Mouse (Mus musculus): Measurements from ENCODE around the gene Arl13b.

DNA sequence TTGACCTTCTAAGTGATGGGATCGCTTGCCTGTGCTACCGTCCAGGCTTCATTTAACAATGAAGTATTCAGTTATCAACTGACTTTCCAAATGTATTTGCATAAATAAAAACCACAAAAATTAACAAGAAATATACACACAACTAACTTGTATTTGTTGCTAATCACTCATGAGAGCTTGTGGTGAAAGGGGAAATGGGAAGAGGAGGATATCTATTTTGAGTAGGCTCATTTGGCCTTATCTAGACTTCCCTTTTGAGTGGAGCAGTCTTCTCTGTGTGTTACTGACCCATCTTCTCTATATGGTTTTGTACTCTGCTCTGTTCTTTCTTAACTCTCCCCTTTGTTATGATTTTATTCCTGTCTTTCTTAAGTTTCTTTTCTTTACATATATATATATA is 9.4 kb upstream of the Arl13b start:
- TF ChIP-seq POLR2A (IDR thresholded peaks at IDR 0.05; ENCODE audit: control insufficient read depth, extremely low read depth, insufficient read depth, low read length, poor library complexity) (no peak), CTCF (IDR thresholded peaks at IDR 0.05; ENCODE audit: borderline replicate concordance, control insufficient read depth, extremely low read depth, insufficient read depth, low read length, poor library complexity) (no peak)
